Mouse (Mus musculus): ENCODE measurements around the gene Cenpq. TPM values are rescaled to one million over a fixed set of nuclear protein-coding genes. Genes with fewer than 3 reads are reported as not detected.

Cenpq gene
- total and polyA plus RNA-seq, 3 experiments: 20.9 to 25.5 TPM; not detected in 1

DNA sequence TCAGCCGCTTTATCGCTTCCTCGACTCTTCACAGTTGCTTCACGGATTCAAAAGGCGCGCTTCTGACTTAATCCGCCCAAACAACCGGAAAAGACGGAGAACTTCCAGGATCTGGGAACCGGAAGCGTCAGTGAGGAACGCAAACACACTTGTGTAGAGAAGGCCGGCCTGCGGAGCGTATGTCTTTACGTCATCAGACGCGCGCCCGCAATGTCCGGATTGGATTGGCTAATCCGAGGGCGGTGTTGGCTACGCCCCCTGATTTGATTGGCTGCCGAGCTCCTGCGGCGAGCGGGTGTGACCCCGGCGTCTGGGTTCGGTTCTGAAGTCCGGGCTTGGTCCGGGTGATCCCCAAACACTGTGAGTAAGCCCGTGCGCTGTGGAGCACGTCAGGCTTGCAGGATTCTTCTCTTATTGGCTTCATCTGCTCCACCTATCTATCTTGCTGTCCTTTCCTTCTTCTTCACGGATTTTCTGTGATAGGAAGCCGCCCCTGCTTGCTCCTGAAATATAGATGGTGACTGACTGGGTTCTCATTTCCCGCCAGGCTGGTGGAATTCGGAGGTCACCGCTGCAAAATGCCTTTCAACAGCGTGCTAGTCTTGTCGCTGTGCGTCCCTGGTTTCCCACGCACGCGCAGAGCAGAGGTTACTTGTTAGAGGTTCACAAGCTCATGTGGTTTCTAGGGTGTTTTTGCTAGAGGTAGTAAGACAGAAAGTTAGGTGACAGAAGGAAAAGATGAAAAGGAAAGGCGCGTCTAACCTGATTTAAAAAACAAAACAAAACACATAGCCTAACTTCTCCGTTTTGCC is at the start of gene Cenpq, which contains the start of gene Mut (continued):
- TF ChIP-seq MXI1 (IDR thresholded peaks at IDR 0.05; ENCODE audit: low read depth, low read length): peak; percentile 81; the same call in 1 of the 2 replicates
- TF ChIP-seq ELF1 (IDR thresholded peaks at IDR 0.05; ENCODE audit: low read depth, low read length): peak; percentile 90
- no peak for TF ChIP-seq MAZ (IDR thresholded peaks at IDR 0.05; ENCODE audit: low read depth, low read length)
- TF ChIP-seq TCF12 (IDR thresholded peaks at IDR 0.05; ENCODE audit: low read depth, low read length): peak; percentile 77
- TF ChIP-seq MYC (IDR thresholded peaks at IDR 0.05; ENCODE audit: low read depth, low read length): 0 out of 2 replicates have a peak, but pooled peaks have one; percentile 55

DNA sequence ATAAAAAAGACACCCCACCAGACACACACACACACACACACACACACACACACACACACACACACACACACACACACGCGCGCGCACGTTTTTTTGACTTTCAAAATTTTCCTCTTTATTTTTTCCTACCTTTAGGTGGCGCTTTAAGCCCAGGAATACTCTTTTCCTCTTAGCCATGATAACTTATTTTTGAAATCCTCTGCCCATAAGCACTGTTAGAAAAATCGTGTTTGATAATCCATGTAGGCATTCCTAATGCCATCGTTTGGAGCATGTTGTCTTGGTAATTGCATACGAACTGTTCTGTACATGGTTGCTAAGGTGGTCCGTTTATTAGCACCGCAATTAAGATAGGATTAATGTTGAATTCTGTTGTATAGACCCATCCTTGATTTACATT is 43.1 kb upstream of the Cenpq start:
- no peaks in the 10 kb centered on the region for H3K27me3 ChIP-seq (ENCODE audit: control insufficient read depth in 1 of 2, insufficient read depth in 2 of 2, low read length in 2 of 2)
- H3K4me1 ChIP-seq (ENCODE audit: control insufficient read depth in 1 of 2, insufficient read depth in 2 of 2, low read length in 2 of 2): no peaks in the 10 kb centered on the region
- no peak overlapping the region for H3K9ac ChIP-seq (ENCODE audit: control insufficient read depth, low read depth, low read length, poor library complexity, severe bottlenecking)
- H3K4me3 ChIP-seq (ENCODE audit: control insufficient read depth in 1 of 2, insufficient read depth in 1 of 2, low read depth in 2 of 2, low read length in 2 of 2): no peak overlapping the region
- H3K36me3 ChIP-seq (ENCODE audit: control insufficient read depth in 1 of 2, insufficient read depth in 2 of 2, low read length in 2 of 2): no peaks in the 10 kb centered on the region
- DNase-seq (ENCODE audit: low read depth, low spot score): peak; percentile 18
- TF ChIP-seq SMC3 (IDR thresholded peaks at IDR 0.05; ENCODE audit: low read depth, low read length) (peak; percentile 71), CTCF (IDR thresholded peaks at IDR 0.05 in 2 of 3, conservative IDR thresholded peaks at IDR 0.05 in 1 of 3; ENCODE audit: control insufficient read depth in 1 of 3, insufficient read depth in 1 of 3, low read depth in 2 of 3, low read length in 3 of 3, poor library complexity in 1 of 3, severe bottlenecking in 1 of 3) (peak in 1 of 3 experiments; percentile 63; a peak in 2 of 6 replicates), ZC3H11A (IDR thresholded peaks at IDR 0.05; ENCODE audit: low read depth, low read length) (peak; percentile 70), JUND (IDR thresholded peaks at IDR 0.05; ENCODE audit: low read depth, low read length) (no peak), MYB (IDR thresholded peaks at IDR 0.05; ENCODE audit: low read depth, low read length) (no peak), RAD21 (IDR thresholded peaks at IDR 0.05; ENCODE audit: low read depth, low read length) (peak; percentile 79), UBTF (IDR thresholded peaks at IDR 0.05; ENCODE audit: borderline replicate concordance, insufficient read depth, low read depth, low read length) (no peak), MAX (IDR thresholded peaks at IDR 0.05; ENCODE audit: low read length) (no peak), ETS1 (IDR thresholded peaks at IDR 0.05; ENCODE audit: low read depth, low read length) (no peak)
- no peaks in the 10 kb centered on the region for H3K79me2 ChIP-seq (ENCODE audit: control insufficient read depth, insufficient read depth, low read length, poor library complexity)
- H3K9me3 ChIP-seq (replicated peaks; ENCODE audit: insufficient read depth, low read length): no peaks in the 10 kb centered on the region
- no peak overlapping the region for H3K27ac ChIP-seq (ENCODE audit: control insufficient read depth, low read depth, low read length)

DNA sequence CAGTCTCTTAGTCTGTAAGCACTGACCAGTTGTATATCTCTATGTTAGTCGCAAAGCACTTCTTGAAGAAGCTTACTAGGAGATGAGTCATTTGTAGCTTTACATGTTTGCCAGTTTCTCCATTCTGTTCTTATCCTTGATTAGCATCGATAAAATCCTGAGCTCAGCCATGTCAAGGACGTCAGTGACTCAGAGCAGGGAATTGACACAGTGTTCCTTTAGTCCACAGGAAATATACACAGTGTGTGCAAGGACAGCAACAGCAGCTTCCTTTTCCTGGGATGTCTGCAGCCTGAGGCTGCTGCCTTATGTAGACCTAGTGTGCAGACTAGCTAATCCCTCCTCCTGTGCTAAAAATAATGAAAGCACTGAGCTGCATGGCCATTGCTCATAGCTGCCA is 13.7 kb upstream of the Cenpq start:
- Histone ChIP-seq H3K4me1 (ENCODE audit: control insufficient read depth in 1 of 2, insufficient read depth in 2 of 2, low read length in 2 of 2) (no peaks in the 10 kb centered on the region), H3K27ac (ENCODE audit: control insufficient read depth, low read depth, low read length) (no peak overlapping the region), H3K9me3 (replicated peaks; ENCODE audit: insufficient read depth, low read length) (no peaks in the 10 kb centered on the region), H3K36me3 (ENCODE audit: control insufficient read depth in 1 of 2, insufficient read depth in 2 of 2, low read length in 2 of 2) (peaks cover 0 to 4% of the 10 kb centered on the region in 2 experiments; a peak in 2 of 4 replicates), H3K9ac (ENCODE audit: control insufficient read depth, low read depth, low read length, poor library complexity, severe bottlenecking) (no peak overlapping the region), H3K79me2 (ENCODE audit: control insufficient read depth, insufficient read depth, low read length, poor library complexity) (no peaks in the 10 kb centered on the region), H3K4me3 (ENCODE audit: control insufficient read depth in 1 of 2, insufficient read depth in 1 of 2, low read depth in 2 of 2, low read length in 2 of 2) (no peak overlapping the region), H3K27me3 (ENCODE audit: control insufficient read depth in 1 of 2, insufficient read depth in 2 of 2, low read length in 2 of 2) (no peaks in the 10 kb centered on the region)
- DNase-seq (ENCODE audit: low read depth, low spot score): no peak
- TF ChIP-seq GABPA (IDR thresholded peaks at IDR 0.05; ENCODE audit: low read depth, low read length) (no peak), USF2 (IDR thresholded peaks at IDR 0.05; ENCODE audit: borderline replicate concordance in 1 of 2, insufficient read depth in 1 of 2, low read depth in 1 of 2, low read length in 2 of 2) (no peak), ELF1 (IDR thresholded peaks at IDR 0.05; ENCODE audit: low read depth, low read length) (no peak), UBTF (IDR thresholded peaks at IDR 0.05; ENCODE audit: borderline replicate concordance, insufficient read depth, low read depth, low read length) (no peak), BHLHE40 (IDR thresholded peaks at IDR 0.05; ENCODE audit: borderline replicate concordance, low read depth, low read length) (no peak), NELFE (IDR thresholded peaks at IDR 0.05; ENCODE audit: low read depth, low read length) (no peak), MEF2A (IDR thresholded peaks at IDR 0.05; ENCODE audit: extremely low read depth, insufficient replicate concordance, low read depth, low read length, poor library complexity, severe bottlenecking) (no peak), SIN3A (IDR thresholded peaks at IDR 0.05; ENCODE audit: low read length) (no peak), ZNF384 (IDR thresholded peaks at IDR 0.05; ENCODE audit: low read depth, low read length) (no peak), GATA1 (IDR thresholded peaks at IDR 0.05; ENCODE audit: low read depth, low read length) (no peak), POLR2AphosphoS5 (IDR thresholded peaks at IDR 0.05; ENCODE audit: borderline replicate concordance, low read depth, low read length) (no peak), POLR2A (IDR thresholded peaks at IDR 0.05; ENCODE audit: control insufficient read depth in 1 of 2, insufficient read depth in 1 of 2, low read depth in 1 of 2, low read length in 2 of 2, poor library complexity in 1 of 2) (no peak), ZMIZ1 (IDR thresholded peaks at IDR 0.05; ENCODE audit: low read depth, low read length) (no peak), HCFC1 (IDR thresholded peaks at IDR 0.05; ENCODE audit: low read depth, low read length) (no peak)
